Mouse (Mus musculus): Measurements from ENCODE around the gene Slc25a44.
"Not testable (repeated sequence)": the region's sequence is repeated elsewhere in the genome, so short reads cannot be mapped to it uniquely, and the experiment has no call there.

The Slc25a44 gene

GRCm38 (mm10) chr3:88410645-88411031, 14.3 kb downstream of the Slc25a44 start:
- DNase-seq (ENCODE audit: low spot score) = peak; percentile 12

GRCm38 (mm10) chr3:88409741-88410644, 14.9 kb downstream of the Slc25a44 start, which contains the start of gene Pmf1:
TSS of gene Pmf1 (minus strand) at chr3:88410331.
- peak; percentile 96 for DNase-seq (ENCODE audit: low spot score)

GRCm38 (mm10) chr3:88408953-88409352, 16.0 kb downstream of the Slc25a44 start:
- no peak for DNase-seq (ENCODE audit: low spot score)

GRCm38 (mm10) chr3:88407529-88407928, 17.4 kb downstream of the Slc25a44 start:
- DNase-seq (ENCODE audit: low spot score) = no peak

GRCm38 (mm10) chr3:88407090-88407489, 17.8 kb downstream of the Slc25a44 start:
- DNase-seq (ENCODE audit: low spot score) = peak; percentile 93

- DNase-seq (ENCODE audit: low spot score) = no peak
These were observed 21.3 kb downstream of the Slc25a44 start for GRCm38 (mm10) chr3:88403522-88404230.

- DNase-seq (ENCODE audit: low spot score) = no peak
These were observed 26.3 kb downstream of the Slc25a44 start for GRCm38 (mm10) chr3:88398666-88399065.

GRCm38 (mm10) chr3:88395742-88396141, 29.2 kb downstream of the Slc25a44 start:
- DNase-seq (ENCODE audit: low spot score) = no peak

GRCm38 (mm10) chr3:88395288-88395687, 29.7 kb downstream of the Slc25a44 start:
- DNase-seq (ENCODE audit: low spot score) = no peak

- DNase-seq (ENCODE audit: low spot score) = no peak
These were observed 31.1 kb downstream of the Slc25a44 start for GRCm38 (mm10) chr3:88393776-88394375.

- DNase-seq (ENCODE audit: low spot score) = no peak
These were observed 40.6 kb downstream of the Slc25a44 start, which contains the start of gene Bglap for GRCm38 (mm10) chr3:88384364-88384763. TSS of gene Bglap (minus strand) at chr3:88384464.

- not testable (repeated sequence) for DNase-seq (ENCODE audit: low spot score)
These were observed 42.6 kb downstream of the Slc25a44 start for GRCm38 (mm10) chr3:88382383-88382782.

GRCm38 (mm10) chr3:88381389-88382315, 43.3 kb downstream of the Slc25a44 start:
- DNase-seq (ENCODE audit: low spot score) = peak; percentile 61

GRCm38 (mm10) chr3:88378599-88378998, 46.3 kb downstream of the Slc25a44 start, which contains the start of gene Bglap2:
TSS of gene Bglap2 (minus strand) at chr3:88378699.
- DNase-seq (ENCODE audit: low spot score) = not testable (repeated sequence)

- DNase-seq (ENCODE audit: low spot score) = not testable (repeated sequence)
These were observed 48.3 kb downstream of the Slc25a44 start for GRCm38 (mm10) chr3:88376644-88377043.

- DNase-seq (ENCODE audit: low spot score) = peak; percentile 71
These were observed 49.0 kb downstream of the Slc25a44 start for GRCm38 (mm10) chr3:88375750-88376626.

GRCm38 (mm10) chr3:88372643-88373042, 52.3 kb downstream of the Slc25a44 start, which contains the start of gene Bglap3:
TSS of gene Bglap3 (minus strand) at chr3:88372743.
- not testable (repeated sequence) for DNase-seq (ENCODE audit: low spot score)

- DNase-seq (ENCODE audit: low spot score) = not testable (repeated sequence)
These were observed 56.4 kb downstream of the Slc25a44 start for GRCm38 (mm10) chr3:88368511-88368910.

GRCm38 (mm10) chr3:88367517-88367916, 57.4 kb downstream of the Slc25a44 start:
- not testable (repeated sequence) for DNase-seq (ENCODE audit: low spot score)

- peak; percentile 42 for DNase-seq (ENCODE audit: low spot score)
These were observed 58.0 kb downstream of the Slc25a44 start for GRCm38 (mm10) chr3:88366830-88367428.
